Mouse (Mus musculus): ENCODE data around the gene Mpnd. TPM values are rescaled to one million over a fixed set of nuclear protein-coding genes. Genes with fewer than 3 reads are reported as not detected.

The Mpnd gene
- polyA plus RNA-seq, 2 experiments, result 101 to 118 TPM

- H3K4me2 ChIP-seq (replicated peaks; ENCODE audit: low read depth, low read length, severe bottlenecking), result no peak overlapping the region
- no peak for TF ChIP-seq POLR2A (IDR thresholded peaks at IDR 0.05; ENCODE audit: borderline replicate concordance, extremely low read depth, insufficient read depth, insufficient read length)
- H3K4me3 ChIP-seq (replicated peaks; ENCODE audit: low read length), result no peak overlapping the region
- no peaks in the 10 kb centered on the region for H3K9me3 ChIP-seq (ENCODE audit: control insufficient read depth, low read length)
- H3K27me3 ChIP-seq (ENCODE audit: control insufficient read depth, insufficient read depth, low read length), result no peaks in the 10 kb centered on the region
- H3K36me3 ChIP-seq (ENCODE audit: control insufficient read depth, insufficient read depth, low read length), result peaks cover 46% of the 10 kb centered on the region
- no peak for DNase-seq (ENCODE audit: low spot score)
- ATAC-seq (ENCODE audit: low FRiP score, low read depth), result no peak
- H3K4me1 ChIP-seq (ENCODE audit: control insufficient read depth, insufficient read depth, low read length), result no peaks in the 10 kb centered on the region
- no peak overlapping the region for H3K27ac ChIP-seq (replicated peaks; ENCODE audit: low read depth, low read length)
- 86% methylated on average over 2 of the region's 2 CpGs for WGBS
- no peak overlapping the region for H3K9ac ChIP-seq (ENCODE audit: low read depth, low read length, severe bottlenecking)
These were observed 19.0 kb downstream of the Mpnd start for GRCm38 (mm10) chr17:56024476-56024875.

- H3K27ac ChIP-seq (replicated peaks; ENCODE audit: low read depth, low read length), result no peak overlapping the region
- H3K27me3 ChIP-seq (ENCODE audit: control insufficient read depth, insufficient read depth, low read length), result no peaks in the 10 kb centered on the region
- TF ChIP-seq POLR2A (IDR thresholded peaks at IDR 0.05; ENCODE audit: borderline replicate concordance, extremely low read depth, insufficient read depth, insufficient read length), result no peak
- no peaks in the 10 kb centered on the region for H3K4me1 ChIP-seq (ENCODE audit: control insufficient read depth, insufficient read depth, low read length)
- no peak overlapping the region for H3K4me2 ChIP-seq (replicated peaks; ENCODE audit: low read depth, low read length, severe bottlenecking)
- 77% methylated on average over 5 of the region's 5 CpGs for WGBS
- H3K9ac ChIP-seq (ENCODE audit: low read depth, low read length, severe bottlenecking), result no peak overlapping the region
- ATAC-seq (ENCODE audit: low FRiP score, low read depth) (no peak), DNase-seq (ENCODE audit: low spot score) (no peak)
- no peaks in the 10 kb centered on the region for H3K9me3 ChIP-seq (ENCODE audit: control insufficient read depth, low read length)
- peaks cover 43% of the 10 kb centered on the region for H3K36me3 ChIP-seq (ENCODE audit: control insufficient read depth, insufficient read depth, low read length)
- no peak overlapping the region for H3K4me3 ChIP-seq (replicated peaks; ENCODE audit: low read length)
These were observed 19.4 kb downstream of the Mpnd start for GRCm38 (mm10) chr17:56024931-56025330.

DNA sequence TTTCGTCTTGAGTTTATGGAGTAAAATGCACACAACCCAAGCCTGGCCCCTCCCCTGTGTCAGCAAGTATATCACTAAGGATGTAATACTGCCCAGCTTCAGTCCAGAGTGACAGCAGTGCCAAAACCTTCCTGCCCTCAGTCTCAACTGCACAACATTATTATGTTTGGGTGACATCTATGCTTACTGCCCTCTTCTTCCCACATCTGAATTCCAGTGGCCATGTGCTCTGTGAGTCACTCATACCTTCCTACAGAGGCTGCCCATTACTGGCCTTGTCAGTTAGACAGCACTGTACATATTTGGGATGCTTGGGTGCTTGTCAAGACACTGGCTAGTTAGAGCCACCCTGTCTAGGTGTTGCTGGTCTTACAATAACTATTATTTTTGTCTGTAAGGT, 20.8 kb downstream of the Mpnd start:
- Histone ChIP-seq H3K27ac (replicated peaks; ENCODE audit: low read depth, low read length) (no peak overlapping the region), H3K4me3 (replicated peaks; ENCODE audit: low read length) (no peak overlapping the region), H3K27me3 (ENCODE audit: control insufficient read depth, insufficient read depth, low read length) (no peaks in the 10 kb centered on the region), H3K9ac (ENCODE audit: low read depth, low read length, severe bottlenecking) (no peak overlapping the region), H3K9me3 (ENCODE audit: control insufficient read depth, low read length) (no peaks in the 10 kb centered on the region), H3K4me1 (ENCODE audit: control insufficient read depth, insufficient read depth, low read length) (no peaks in the 10 kb centered on the region), H3K36me3 (ENCODE audit: control insufficient read depth, insufficient read depth, low read length) (peaks cover 47% of the 10 kb centered on the region), H3K4me2 (replicated peaks; ENCODE audit: low read depth, low read length, severe bottlenecking) (no peak overlapping the region)
- 92% methylated on average over 1 of the region's 1 CpGs for WGBS
- TF ChIP-seq POLR2A (IDR thresholded peaks at IDR 0.05; ENCODE audit: borderline replicate concordance, extremely low read depth, insufficient read depth, insufficient read length), result no peak
- ATAC-seq (ENCODE audit: low FRiP score, low read depth) (no peak), DNase-seq (ENCODE audit: low spot score) (no peak)

DNA sequence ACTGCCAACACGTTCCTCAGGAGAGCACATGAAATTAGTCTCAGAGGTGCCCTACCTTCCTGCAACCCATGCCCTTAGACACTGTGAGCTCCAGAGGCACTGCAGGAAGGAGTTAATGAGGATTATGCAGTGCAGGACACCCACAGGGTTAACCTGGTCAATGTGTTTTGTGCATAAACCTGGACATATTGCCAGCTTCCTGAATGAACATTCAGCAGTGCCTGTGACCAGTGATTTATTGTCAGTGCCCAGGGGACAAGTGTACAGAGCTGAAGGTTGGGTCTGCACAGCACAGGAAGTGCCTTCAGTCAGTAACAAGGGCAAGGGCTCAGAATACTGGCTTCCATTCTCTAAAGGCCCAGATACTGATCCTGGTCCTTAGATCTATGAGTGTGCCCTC, 21.4 kb downstream of the Mpnd start:
- no peak for TF ChIP-seq POLR2A (IDR thresholded peaks at IDR 0.05; ENCODE audit: borderline replicate concordance, extremely low read depth, insufficient read depth, insufficient read length)
- 29% methylated on average over 1 of the region's 1 CpGs for WGBS
- Histone ChIP-seq H3K27me3 (ENCODE audit: control insufficient read depth, insufficient read depth, low read length) (no peaks in the 10 kb centered on the region), H3K4me1 (ENCODE audit: control insufficient read depth, insufficient read depth, low read length) (no peaks in the 10 kb centered on the region), H3K4me3 (replicated peaks; ENCODE audit: low read length) (no peak overlapping the region), H3K9me3 (ENCODE audit: control insufficient read depth, low read length) (no peaks in the 10 kb centered on the region), H3K36me3 (ENCODE audit: control insufficient read depth, insufficient read depth, low read length) (peaks cover 48% of the 10 kb centered on the region), H3K4me2 (replicated peaks; ENCODE audit: low read depth, low read length, severe bottlenecking) (no peak overlapping the region), H3K9ac (ENCODE audit: low read depth, low read length, severe bottlenecking) (no peak overlapping the region), H3K27ac (replicated peaks; ENCODE audit: low read depth, low read length) (no peak overlapping the region)
- no peak for ATAC-seq (ENCODE audit: low FRiP score, low read depth)
- no peak for DNase-seq (ENCODE audit: low spot score)

- Histone ChIP-seq H3K4me1 (ENCODE audit: control insufficient read depth, insufficient read depth, low read length) (peaks cover 2% of the 10 kb centered on the region; the same call in 1 of the 2 replicates), H3K27me3 (ENCODE audit: control insufficient read depth, insufficient read depth, low read length) (no peaks in the 10 kb centered on the region), H3K4me2 (replicated peaks; ENCODE audit: low read depth, low read length, severe bottlenecking) (no peak overlapping the region), H3K4me3 (replicated peaks; ENCODE audit: low read length) (no peak overlapping the region), H3K9ac (ENCODE audit: low read depth, low read length, severe bottlenecking) (no peak overlapping the region), H3K27ac (replicated peaks; ENCODE audit: low read depth, low read length) (no peak overlapping the region), H3K36me3 (ENCODE audit: control insufficient read depth, insufficient read depth, low read length) (peaks cover 47% of the 10 kb centered on the region), H3K9me3 (ENCODE audit: control insufficient read depth, low read length) (no peaks in the 10 kb centered on the region)
- no peak for ATAC-seq (ENCODE audit: low FRiP score, low read depth)
- 84% methylated on average over 5 of the region's 5 CpGs for WGBS
- TF ChIP-seq POLR2A (IDR thresholded peaks at IDR 0.05; ENCODE audit: borderline replicate concordance, extremely low read depth, insufficient read depth, insufficient read length), result no peak
- no peak for DNase-seq (ENCODE audit: low spot score)
These were observed 22.4 kb downstream of the Mpnd start for GRCm38 (mm10) chr17:56027801-56028441.
